Mouse (Mus musculus): ENCODE results near the gene Gm28870.
"Not testable (repeated sequence)": the region's sequence is repeated elsewhere in the genome, so short reads cannot be mapped to it uniquely, and the experiment has no call there.

Gene Gm28870

DNA sequence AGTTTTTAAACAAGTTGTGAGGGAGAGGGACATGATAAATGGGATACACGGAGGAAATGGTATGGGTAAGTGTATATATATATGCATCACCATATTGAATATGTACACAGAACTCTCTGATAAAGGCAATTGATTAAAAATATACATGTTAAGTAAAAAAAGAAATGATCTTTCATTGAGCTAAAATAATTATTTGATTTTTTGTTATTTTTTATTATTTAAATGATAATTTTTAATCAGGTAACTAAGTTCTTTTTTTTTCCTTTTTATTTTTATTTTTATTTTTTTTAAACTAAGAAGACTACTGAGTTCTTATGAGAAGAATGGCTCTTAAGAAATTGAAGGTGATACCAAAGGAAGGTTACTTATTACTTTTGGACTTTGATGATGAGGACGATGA is at the start of gene Gm28870:
TSS of gene Gm28870 (plus strand) at position 301 of the 400 bp plus-strand sequence.
- DNase-seq (ENCODE audit: low spot score in 2 of 2), result not testable (repeated sequence)

All from frontal cortex, postnatal 36 days (tissue).